Mouse (Mus musculus) embryonic facial prominence, embryonic 11.5 days (tissue): ENCODE data around the gene Tti1. TPM values are rescaled to one million over a fixed set of nuclear protein-coding genes. Genes with fewer than 3 reads are reported as not detected.

Source experiments
- ATAC-seq: fragments of 200-750 bp; cut with Nextera tagmentation; replicated peaks from 2 replicates; pipeline ENCODE4 v1.8.0; 2017; ENCODE audit warnings: low read depth; ENCODE audit not compliant: insufficient number of reproducible peaks, low FRiP score, low TSS enrichment
- DNase-seq: peaks from one replicate; pipeline ENCODE4 v3.0.0-alpha.2; 2015; ENCODE audit warnings: low spot score
- H3K27ac ChIP-seq: fragments of 300-500 bp; sonication (generic); replicated peaks from 2 replicates; pipeline ENCODE4 v1.5.1; 2014; ENCODE audit warnings: mild to moderate bottlenecking, low read depth, low read length, control low read depth
- H3K27me3 ChIP-seq: fragments of 300-500 bp; sonication (generic); 2 replicates; pipeline ENCODE4 v1.6.1; 2014; ENCODE audit warnings: mild to moderate bottlenecking, low read length, moderate library complexity, mixed read lengths; ENCODE audit not compliant: control insufficient read depth, insufficient read depth
- H3K36me3 ChIP-seq: fragments of 300-500 bp; sonication (generic); replicated peaks from 2 replicates; pipeline ENCODE4 v1.6.1; 2014; ENCODE audit warnings: low read depth, mild to moderate bottlenecking, low read length, moderate library complexity, mixed read lengths; ENCODE audit not compliant: control insufficient read depth, insufficient read depth
- H3K4me1 ChIP-seq: fragments of 300-500 bp; sonication (generic); 2 replicates; pipeline ENCODE4 v1.6.1; 2014; ENCODE audit warnings: low read length, mixed read lengths; ENCODE audit not compliant: control insufficient read depth, insufficient read depth
- H3K4me2 ChIP-seq: fragments of 300-500 bp; sonication (generic); 2 replicates; pipeline ENCODE4 v1.6.1; 2014; ENCODE audit warnings: low read depth, mild to moderate bottlenecking, control low read depth, low read length, moderate library complexity
- H3K4me3 ChIP-seq: fragments of 300-500 bp; sonication (generic); 2 replicates; pipeline ENCODE4 v1.5.1; 2014; ENCODE audit warnings: low read depth, low read length, control low read depth
- H3K9ac ChIP-seq: fragments of 300-500 bp; sonication (generic); replicated peaks from 2 replicates; pipeline ENCODE4 v1.6.1; 2014; ENCODE audit warnings: mild to moderate bottlenecking, control low read depth, low read length
- H3K9me3 ChIP-seq: fragments of 300-500 bp; sonication (generic); replicated peaks from 2 replicates; pipeline ENCODE4 v1.6.1; 2016; ENCODE audit warnings: mild to moderate bottlenecking, low read length, inconsistent platforms, mixed read lengths; ENCODE audit not compliant: control insufficient read depth
- WGBS: fragments of 180-500 bp; shearing (Covaris S2); extraction: QIAGEN DNeasy Blood & Tissue Kit; methylation state at CpG from one replicate; pipeline ENCODE4 v1.1.7; 2014; 5-methylcytosine and 5-hydroxymethylcytosine counted together
- polyA plus RNA-seq: library from polyadenylated mRNA; unstranded; fragments of >200 nt; fragmentation: Nextera tagmentation; extraction: Ambion mirVana; gene quantifications from 2 replicates; pipeline ENCODE4 v1.2.1, GENCODE M21; 2014

The Tti1 gene
- polyA plus RNA-seq, 1 experiment from 2014 or later: 28.5 TPM

- Histone ChIP-seq H3K4me1 (no peaks in the 10 kb centered on the region), H3K9me3 (no peaks in the 10 kb centered on the region), H3K4me3 (no peak overlapping the region), H3K27ac (no peak overlapping the region), H3K36me3 (no peaks in the 10 kb centered on the region), H3K4me2 (no peak overlapping the region), H3K9ac (no peak overlapping the region), H3K27me3 (no peaks in the 10 kb centered on the region)
- no peak for DNase-seq
- WGBS: 94% methylated on average over 1 of the region's 1 CpGs
- no peak for ATAC-seq
Measured at GRCm38 (mm10) chr2:158037571-158037970, 9.3 kb upstream of the Tti1 start.

DNA sequence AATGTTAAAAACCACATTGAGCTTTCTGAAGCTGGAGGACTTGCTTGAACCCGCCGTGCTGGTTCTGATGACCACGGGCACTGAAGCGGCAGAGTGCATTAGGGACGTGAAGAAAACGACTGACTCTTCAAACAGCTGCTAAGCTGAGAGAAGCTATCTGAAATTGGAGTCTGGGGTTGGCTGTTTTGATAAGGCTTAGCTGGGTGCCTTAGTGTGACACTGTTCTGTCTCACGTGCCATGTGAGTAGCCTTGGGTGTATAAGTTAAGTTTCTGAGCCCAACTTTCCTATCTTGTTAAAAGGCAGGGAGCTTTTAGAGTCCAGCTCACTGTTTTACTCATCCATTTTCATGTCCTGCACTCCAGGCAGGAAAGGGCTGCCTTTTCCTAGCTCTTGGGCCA lies 8.7 kb upstream of the Tti1 start:
- DNase-seq (no peak), ATAC-seq (no peak)
- Histone ChIP-seq H3K27me3 (no peaks in the 10 kb centered on the region), H3K4me1 (no peaks in the 10 kb centered on the region), H3K9me3 (no peaks in the 10 kb centered on the region), H3K9ac (no peak overlapping the region), H3K36me3 (no peaks in the 10 kb centered on the region), H3K4me2 (no peak overlapping the region), H3K4me3 (no peak overlapping the region), H3K27ac (no peak overlapping the region)
- WGBS: 77% methylated on average over 7 of the region's 7 CpGs

DNA sequence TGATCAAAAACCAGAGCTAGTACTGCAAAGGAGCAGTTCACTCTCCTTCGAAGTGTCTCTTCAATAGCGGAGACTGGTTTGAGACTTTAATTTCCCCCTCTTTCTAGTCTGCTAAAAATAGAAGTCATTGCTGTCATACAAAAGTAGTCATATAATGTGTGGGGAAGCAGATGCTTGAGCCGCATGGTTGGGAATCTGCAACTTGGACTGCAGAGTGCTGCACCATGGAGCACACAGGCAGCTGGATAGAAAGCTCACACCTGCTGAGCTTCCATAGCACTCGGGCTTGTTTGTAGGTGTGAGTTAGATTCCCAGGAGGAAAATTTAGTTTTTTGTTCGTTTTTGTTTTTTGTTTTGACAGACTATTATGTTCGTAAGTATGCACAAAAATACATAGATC lies 8.2 kb upstream of the Tti1 start:
- DNase-seq (no peak), ATAC-seq (no peak)
- Histone ChIP-seq H3K9ac (no peak overlapping the region), H3K27ac (no peak overlapping the region), H3K27me3 (no peaks in the 10 kb centered on the region), H3K36me3 (no peaks in the 10 kb centered on the region), H3K4me2 (no peak overlapping the region), H3K4me3 (no peak overlapping the region), H3K4me1 (no peaks in the 10 kb centered on the region), H3K9me3 (no peaks in the 10 kb centered on the region)
- 87% methylated on average over 6 of the region's 6 CpGs for WGBS

DNA sequence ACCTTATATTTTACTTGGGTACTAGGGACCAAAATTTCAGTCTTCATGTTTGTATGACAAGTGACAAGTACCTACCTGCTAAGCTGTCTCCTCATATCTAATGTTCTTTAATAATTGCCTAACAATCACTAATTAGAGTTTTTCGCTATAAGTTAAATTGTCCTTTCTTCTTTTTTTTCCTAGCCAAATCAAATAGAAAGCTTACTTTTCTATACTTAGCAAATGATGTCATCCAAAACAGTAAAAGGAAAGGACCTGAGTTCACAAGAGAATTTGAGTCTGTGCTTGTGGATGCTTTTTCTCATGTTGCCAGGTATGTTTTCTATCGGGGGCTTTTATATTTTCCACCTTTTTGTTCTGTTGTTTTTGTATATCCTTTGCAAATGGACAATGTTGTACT lies 7.6 kb upstream of the Tti1 start:
- H3K36me3 ChIP-seq: no peaks in the 10 kb centered on the region
- H3K27me3 ChIP-seq: no peaks in the 10 kb centered on the region
- no peaks in the 10 kb centered on the region for H3K4me1 ChIP-seq
- no peak overlapping the region for H3K4me2 ChIP-seq
- H3K9me3 ChIP-seq: no peaks in the 10 kb centered on the region
- 93% methylated on average over 2 of the region's 2 CpGs for WGBS
- no peak overlapping the region for H3K4me3 ChIP-seq
- H3K27ac ChIP-seq: no peak overlapping the region
- ATAC-seq (no peak), DNase-seq (no peak)
- no peak overlapping the region for H3K9ac ChIP-seq

DNA sequence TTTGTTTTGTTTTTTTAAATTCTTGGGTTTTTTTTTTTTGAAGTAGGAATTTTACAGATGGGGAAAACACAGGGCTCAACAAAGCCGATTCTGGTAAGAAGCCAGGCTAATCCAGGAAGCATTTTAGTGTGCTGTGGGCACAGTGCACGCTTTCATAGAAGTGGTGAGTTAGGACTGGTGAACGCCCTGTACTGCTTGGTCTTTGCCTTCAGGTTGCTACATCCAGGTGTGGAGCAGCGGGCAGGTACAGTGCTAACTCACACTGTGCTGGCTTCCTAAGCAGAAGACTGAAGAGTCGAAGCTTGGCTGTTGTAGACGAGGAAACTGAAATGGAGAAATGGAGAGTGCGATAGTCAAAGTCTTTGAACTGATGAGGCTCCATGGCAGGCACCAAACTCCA lies 1.8 kb upstream of the Tti1 start:
- DNase-seq (no peak), ATAC-seq (no peak)
- peak overlapping the region; percentile 95 for H3K4me3 ChIP-seq
- H3K9ac ChIP-seq: no peak overlapping the region; the same call in 1 of the 2 replicates
- no peak overlapping the region for H3K27ac ChIP-seq
- H3K36me3 ChIP-seq: no peaks in the 10 kb centered on the region
- H3K4me2 ChIP-seq: peak overlapping the region; percentile 75
- H3K27me3 ChIP-seq: no peaks in the 10 kb centered on the region
- H3K9me3 ChIP-seq: no peaks in the 10 kb centered on the region
- no peaks in the 10 kb centered on the region; the same call in 1 of the 2 replicates for H3K4me1 ChIP-seq
- 87% methylated on average over 7 of the region's 7 CpGs for WGBS

- ATAC-seq (peak; percentile 92), DNase-seq (peak; percentile 17)
- Histone ChIP-seq H3K4me2 (peak overlapping the region; percentile 75), H3K4me1 (no peaks in the 10 kb centered on the region; the same call in 1 of the 2 replicates), H3K36me3 (no peaks in the 10 kb centered on the region), H3K9ac (peak overlapping the region; percentile 93), H3K27me3 (no peaks in the 10 kb centered on the region), H3K9me3 (no peaks in the 10 kb centered on the region), H3K4me3 (peak overlapping the region; percentile 95), H3K27ac (peak overlapping the region; percentile 85)
- WGBS: 2% methylated on average over 15 of the region's 16 CpGs
Measured at GRCm38 (mm10) chr2:158027855-158028353, 329 bp downstream of the Tti1 start.

DNA sequence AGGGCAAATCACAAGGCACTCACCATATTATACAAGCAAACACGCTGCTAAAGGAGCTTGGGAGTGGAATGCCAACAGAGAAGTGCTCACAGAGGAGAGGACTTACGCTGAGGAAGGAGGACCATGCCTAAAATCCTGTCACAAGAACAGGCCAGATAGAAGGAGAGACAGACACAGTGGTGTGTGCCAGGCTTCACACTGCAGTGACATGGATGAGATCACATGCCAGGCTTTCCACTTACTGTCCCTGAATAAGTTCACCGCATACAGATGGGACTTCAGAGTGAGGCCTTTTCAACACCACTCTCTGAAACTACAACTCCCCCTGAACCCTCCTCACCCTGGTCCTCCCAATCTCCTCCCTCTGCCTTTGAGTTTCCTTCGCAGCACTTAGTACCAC lies 10.9 kb downstream of the Tti1 start:
- DNase-seq (no peak), ATAC-seq (no peak)
- 93% methylated on average over 4 of the region's 4 CpGs for WGBS
- Histone ChIP-seq H3K4me3 (no peak overlapping the region), H3K27ac (no peak overlapping the region), H3K4me1 (no peaks in the 10 kb centered on the region), H3K9me3 (no peaks in the 10 kb centered on the region), H3K36me3 (no peaks in the 10 kb centered on the region), H3K9ac (no peak overlapping the region), H3K27me3 (no peaks in the 10 kb centered on the region), H3K4me2 (no peak overlapping the region)

- no peaks in the 10 kb centered on the region for H3K27me3 ChIP-seq
- H3K4me2 ChIP-seq: no peak overlapping the region
- H3K4me3 ChIP-seq: no peak overlapping the region
- no peak overlapping the region for H3K9ac ChIP-seq
- no peak overlapping the region for H3K27ac ChIP-seq
- no peaks in the 10 kb centered on the region for H3K4me1 ChIP-seq
- ATAC-seq: no peak
- WGBS: 93% methylated on average over 3 of the region's 3 CpGs
- no peak for DNase-seq
- H3K36me3 ChIP-seq: peaks cover 2% of the 10 kb centered on the region
- H3K9me3 ChIP-seq: no peaks in the 10 kb centered on the region
Measured at GRCm38 (mm10) chr2:158012608-158013007, 15.6 kb downstream of the Tti1 start.
